In the genomic region with DNA sequence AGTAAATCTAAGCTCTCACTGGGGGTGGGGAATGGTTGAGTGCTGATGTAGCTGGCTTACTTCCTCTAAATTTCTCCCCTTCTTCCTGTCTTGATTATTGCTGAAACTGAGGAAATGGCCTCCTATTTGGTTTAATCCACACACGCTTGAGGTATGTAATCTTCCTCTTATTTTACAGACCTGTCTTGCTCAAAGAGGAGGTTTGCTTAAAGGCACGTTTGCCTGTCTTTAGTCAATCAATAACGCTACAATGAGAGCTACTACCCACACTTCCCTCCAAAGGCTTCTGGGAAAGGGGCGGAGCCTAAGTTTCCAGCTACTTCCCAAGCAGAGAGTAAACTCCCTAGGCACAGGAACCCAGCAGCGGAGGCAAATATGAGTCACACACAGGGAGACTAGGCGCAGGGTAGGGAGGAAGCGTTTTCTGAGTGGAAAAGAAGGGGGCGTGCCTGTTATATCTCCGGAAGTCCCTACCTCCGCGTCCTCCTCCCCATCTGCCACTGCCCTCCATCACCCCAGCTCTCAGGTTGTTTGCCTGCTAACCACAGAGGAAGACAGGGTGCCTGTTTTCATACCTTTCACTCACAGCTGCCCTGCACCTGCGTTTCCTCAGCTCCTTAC, we compare ENCODE assay signal across 9 mouse cellular contexts. TPM values are rescaled to one million over a fixed set of nuclear protein-coding genes. Genes with fewer than 3 reads are reported as not detected.
DNase-seq lines count a peak whose midpoint lies in the region; ATAC-seq and TF ChIP-seq lines count a peak whose summit lies in the region.
"Had no signal": no experiment of that assay in that cellular context is flagged by ENCODE, and none has a peak within 500 bp of the region (broad histone marks: within the 10 kb centered on the region; RNA-seq: fewer than 3 reads in every experiment).

No protein-coding gene starts in this region.

- H3K4me1 ChIP-seq in lung, adult 2 months (ENCODE audit: control insufficient read depth, insufficient read depth, low read length), result peaks cover 20% of the 10 kb centered on the region
- H3K4me1 ChIP-seq in thymus, adult 2 months (replicated peaks; ENCODE audit: control insufficient read depth, insufficient read depth, low read length), result peaks cover 71% of the 10 kb centered on the region

- no peaks in the 10 kb centered on the region for H3K36me3 ChIP-seq in thymus, adult 2 months (ENCODE audit: control insufficient read depth, insufficient read depth, low read length)

- intact Hi-C loops in left cerebral cortex, postnatal 4 days (cut with DNase I), result no loop called here
- intact Hi-C loops in left cerebral cortex, postnatal 14 days (cut with DNase I), result no loop called here

- no peak for TF ChIP-seq CTCF in lung, adult 2 months (IDR thresholded peaks at IDR 0.05; ENCODE audit: insufficient read depth, low read length)
- TF ChIP-seq CTCF in thymus, adult 2 months (IDR thresholded peaks at IDR 0.05; ENCODE audit: borderline replicate concordance, control insufficient read depth, extremely low read depth, insufficient read depth, low read length, poor library complexity), result no peak

- H3K4me3 ChIP-seq in lung, adult 2 months (replicated peaks; ENCODE audit: extremely low read depth, low read depth, low read length), result peak overlapping the region; percentile 36
- H3K4me3 ChIP-seq in thymus, adult 2 months (ENCODE audit: control insufficient read depth, insufficient read depth, low read length), result no peak overlapping the region

- ATAC-seq in activated CD4-positive, CD25-positive, alpha-beta regulatory T cell, adult 4 months, result peak; percentile 64
- peak; percentile 67 for ATAC-seq in inflammation-experienced regulatory T-cells, adult 6 months

- peak overlapping the region; percentile 92 for H3K27ac ChIP-seq in thymus, adult 2 months (ENCODE audit: control insufficient read depth, insufficient read depth, low read length)

- peak; percentile 17; the same call in 1 of the 2 replicates for TF ChIP-seq POLR2A in lung, adult 2 months (IDR thresholded peaks at IDR 0.05; ENCODE audit: borderline replicate concordance, extremely low read depth, low read depth, low read length)
- TF ChIP-seq POLR2A in thymus, adult 2 months (IDR thresholded peaks at IDR 0.05; ENCODE audit: control insufficient read depth, extremely low read depth, insufficient read depth, low read length, poor library complexity), result 0 out of 2 replicates have a peak, but pooled peaks have one; percentile 31

- no peaks in the 10 kb centered on the region for H3K27me3 ChIP-seq in thymus, adult 2 months (ENCODE audit: control insufficient read depth, insufficient read depth, low read length)

- DNase-seq in gastrocnemius, adult 18-20 months (ENCODE audit: low spot score), result peak; percentile 36
- no peak for DNase-seq in gastrocnemius, postnatal 10 days
- DNase-seq in lung, adult 2 months, result peak; percentile 60
- peak; percentile 83 for DNase-seq in thymus, adult 2 months
- DNase-seq in left cerebral cortex, postnatal 4 days, result no peak
- DNase-seq in left cerebral cortex, postnatal 14 days (ENCODE audit: low spot score in 2 of 2), result no peak

- WGBS in lung, adult 2 months, result 18% methylated on average over 12 of the region's 12 CpGs
- WGBS in thymus, adult 2 months, result 2% methylated on average over 12 of the region's 12 CpGs

RNA-seq across cellular contexts. Expression of a gene that starts 32.6 kb away (rescaled TPM):
- total RNA-seq in gastrocnemius, adult 18-20 months (2021), result 10 to 100 TPM; 36.0 to 36.6 TPM
- total RNA-seq in gastrocnemius, postnatal 10 days (2021), result 10 to 100 TPM; 65.4 to 77.6 TPM
- polyA plus RNA-seq in activated CD4-positive, CD25-positive, alpha-beta regulatory T cell, adult 4 months (2017; shearing (Covaris generic)), result 10 to 100 TPM; 13.2 to 15.2 TPM
- polyA plus RNA-seq in inflammation-experienced regulatory T-cells, adult 6 months (2017; shearing (Covaris generic)), result 10 to 100 TPM; 11.1 to 12.4 (median 12.2) TPM
- polyA plus RNA-seq in lung, adult 2 months (2012; rRNA removed), result 69.0 and 70.7 TPM in 2 replicates
- polyA plus RNA-seq in thymus, adult 2 months (2012; rRNA removed), result 38.7 and 50.4 TPM in 2 replicates
- total RNA-seq in left cerebral cortex, postnatal 4 days (2021), result 100 to 1,000 TPM; 109 to 113 TPM
- total RNA-seq in left cerebral cortex, postnatal 14 days (2021), result 10 to 100 TPM; 76.2 to 84.8 TPM

RNA-seq across cellular contexts. Expression of a gene that starts 46.4 kb away (rescaled TPM):
- not detected for total RNA-seq in gastrocnemius, adult 18-20 months (2021)
- not detected for total RNA-seq in gastrocnemius, postnatal 10 days (2021)
- 10 to 100 TPM; 49.2 to 80.2 TPM for polyA plus RNA-seq in activated CD4-positive, CD25-positive, alpha-beta regulatory T cell, adult 4 months (2017; shearing (Covaris generic))
- polyA plus RNA-seq in inflammation-experienced regulatory T-cells, adult 6 months (2017; shearing (Covaris generic)), result 100 to 1,000 TPM in 2 of 3 experiments, 10 to 100 TPM in 1; 62.4 to 131 (median 115) TPM
- 6.0 TPM in 2 replicates for polyA plus RNA-seq in lung, adult 2 months (2012; rRNA removed)
- 7.7 and 9.9 TPM in 2 replicates for polyA plus RNA-seq in thymus, adult 2 months (2012; rRNA removed)
- total RNA-seq in left cerebral cortex, postnatal 4 days (2021), result not detected
- not detected for total RNA-seq in left cerebral cortex, postnatal 14 days (2021)
- total RNA-seq: left cerebral cortex, postnatal 10 days had no signal

Comparison
In these comparisons a context has a peak if more than half of its experiments do, and no peak if none do; other contexts are left out.
1. DNase-seq: peak in gastrocnemius, adult 18-20 months (single experiment), lung, adult 2 months (single experiment) and thymus, adult 2 months (single experiment); none in gastrocnemius, postnatal 10 days (single experiment), left cerebral cortex, postnatal 4 days (single experiment) and left cerebral cortex, postnatal 14 days (0 of 2).